Mouse (Mus musculus) limb, embryonic 11.5 days (tissue): Measurements from ENCODE around the gene Gucd1. TPM values are rescaled to one million over a fixed set of nuclear protein-coding genes. Genes with fewer than 3 reads are reported as not detected.
A peak's percentile ranks its signal among the peaks of the same experiment; 100 is the strongest.
"Not testable (repeated sequence)": the region's sequence is repeated elsewhere in the genome, so short reads cannot be mapped to it uniquely, and the experiment has no call there.

ENCODE experiments used
- ATAC-seq: fragments of 200-750 bp; cut with Nextera tagmentation; 2 replicates; pipeline ENCODE4 v1.8.0; 2017; ENCODE audit warnings: low read depth; ENCODE audit not compliant: insufficient number of reproducible peaks, low FRiP score, low TSS enrichment
- DNase-seq: peaks from one replicate; pipeline ENCODE4 v3.0.0-alpha.2; 2015; ENCODE audit warnings: low spot score
- H3K27ac ChIP-seq: fragments of 300-500 bp; sonication (generic); replicated peaks from 2 replicates; pipeline ENCODE4 v1.5.1; 2014; ENCODE audit warnings: low read depth, mild to moderate bottlenecking, low read length
- H3K27me3 ChIP-seq: fragments of 300-500 bp; sonication (generic); 2 replicates; pipeline ENCODE4 v1.6.1; 2014; ENCODE audit warnings: mild to moderate bottlenecking, low read length, mixed read lengths; ENCODE audit not compliant: control insufficient read depth, insufficient read depth
- H3K36me3 ChIP-seq: fragments of 300-500 bp; sonication (generic); 2 replicates; pipeline ENCODE4 v1.6.1; 2014; ENCODE audit warnings: mild to moderate bottlenecking, low read length, moderate library complexity, mixed read lengths; ENCODE audit not compliant: control insufficient read depth, insufficient read depth
- H3K4me1 ChIP-seq: fragments of 300-500 bp; sonication (generic); 2 replicates; pipeline ENCODE4 v1.6.1; 2014; ENCODE audit warnings: low read length, mixed read lengths; ENCODE audit not compliant: control insufficient read depth, insufficient read depth
- H3K4me2 ChIP-seq: fragments of 300-500 bp; sonication (generic); 2 replicates; pipeline ENCODE4 v1.6.1; 2014; ENCODE audit warnings: low read depth, mild to moderate bottlenecking, moderate library complexity; ENCODE audit not compliant: severe bottlenecking
- H3K4me3 ChIP-seq: fragments of 300-500 bp; sonication (generic); 2 replicates; pipeline ENCODE4 v1.5.1; 2014; ENCODE audit warnings: low read depth, low read length
- H3K9ac ChIP-seq: fragments of 300-500 bp; sonication (generic); 2 replicates; pipeline ENCODE4 v1.6.1; 2014; ENCODE audit warnings: mild to moderate bottlenecking, low read length
- H3K9me3 ChIP-seq: fragments of 300-500 bp; sonication (generic); 2 replicates; pipeline ENCODE4 v1.6.1; 2016; ENCODE audit warnings: low read length; ENCODE audit not compliant: control insufficient read depth
- WGBS: fragments of 180-500 bp; shearing (Covaris S2); extraction: QIAGEN DNeasy Blood & Tissue Kit; methylation state at CpG from one replicate; pipeline ENCODE4 v1.1.7; 2014; 5-methylcytosine and 5-hydroxymethylcytosine counted together
- polyA plus RNA-seq: library from polyadenylated mRNA; unstranded; fragments of >200 nt; fragmentation: Nextera tagmentation; extraction: Ambion mirVana; gene quantifications from 2 replicates; pipeline ENCODE4 v1.2.1, GENCODE M21; 2014

The Gucd1 gene
- 32.4 and 36.1 TPM in 2 replicates for polyA plus RNA-seq

GRCm38 (mm10) chr10:75517758-75518143 lies at the start of gene Gucd1:
Gene Gucd1 (minus strand): TSS chr10:75517972.
- Histone ChIP-seq H3K27ac (peak within 1 kb of the TSS; percentile 92), H3K4me1 (peaks cover 15% of the 10 kb centered on the region), H3K4me3 (peak within 1 kb of the TSS; percentile 70), H3K27me3 (no peaks in the 10 kb centered on the region), H3K9me3 (no peaks in the 10 kb centered on the region), H3K9ac (peak within 1 kb of the TSS; percentile 90), H3K4me2 (peak within 1 kb of the TSS; percentile 81), H3K36me3 (peaks cover 4% of the 10 kb centered on the region; the same call in 1 of the 2 replicates)
- under 1% methylated on average over 20 of the region's 20 CpGs for WGBS
- DNase-seq = peak; percentile 99
- peak; percentile 86 for ATAC-seq

DNA sequence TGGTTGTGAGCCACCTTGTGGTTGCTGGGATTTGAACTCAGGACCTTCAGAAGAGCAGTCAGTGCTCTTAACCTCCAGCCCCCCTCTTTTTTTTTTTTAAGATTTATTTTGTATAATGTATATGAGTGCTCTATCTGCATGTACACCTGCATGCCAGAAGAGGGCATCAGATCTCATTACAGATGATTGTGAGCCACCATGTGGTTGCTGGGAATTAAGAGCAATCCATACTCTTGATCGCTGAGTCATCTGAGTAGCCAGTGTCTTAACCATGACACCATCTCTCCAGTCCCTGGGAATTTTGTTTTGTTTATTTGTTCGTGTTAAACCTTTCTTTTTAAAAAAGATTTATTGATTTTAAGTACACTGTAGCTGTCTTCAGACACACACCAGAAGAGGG lies 49.0 kb upstream of the Gucd1 start:
- H3K4me3 ChIP-seq, H3K4me1 ChIP-seq, DNase-seq, H3K27ac ChIP-seq, H3K9ac ChIP-seq, ATAC-seq, H3K27me3 ChIP-seq, H3K9me3 ChIP-seq, H3K36me3 ChIP-seq, H3K4me2 ChIP-seq: not testable (repeated sequence)
- 79% methylated on average over 2 of the region's 2 CpGs for WGBS

- H3K36me3 ChIP-seq = no peaks in the 10 kb centered on the region
- no peak for DNase-seq
- ATAC-seq = no peak
- H3K27ac ChIP-seq = no peak overlapping the region
- no peak overlapping the region for H3K4me3 ChIP-seq
- H3K9me3 ChIP-seq = no peaks in the 10 kb centered on the region
- H3K4me2 ChIP-seq = no peak overlapping the region
- no peak overlapping the region for H3K9ac ChIP-seq
- no peaks in the 10 kb centered on the region for H3K27me3 ChIP-seq
- H3K4me1 ChIP-seq = peaks cover 9% of the 10 kb centered on the region
- WGBS = 80% methylated on average over 5 of the region's 5 CpGs
These were observed 48.5 kb upstream of the Gucd1 start for GRCm38 (mm10) chr10:75566321-75566720.

- DNase-seq (no peak), ATAC-seq (no peak)
- 71% methylated on average over 7 of the region's 7 CpGs for WGBS
- no peak overlapping the region for H3K4me2 ChIP-seq
- no peaks in the 10 kb centered on the region for H3K9me3 ChIP-seq
- no peak overlapping the region for H3K27ac ChIP-seq
- H3K36me3 ChIP-seq = no peaks in the 10 kb centered on the region
- H3K9ac ChIP-seq = no peak overlapping the region
- H3K4me1 ChIP-seq = peaks cover 5% of the 10 kb centered on the region; the same call in 1 of the 2 replicates
- H3K4me3 ChIP-seq = no peak overlapping the region
- H3K27me3 ChIP-seq = peaks cover 3% of the 10 kb centered on the region; the same call in 1 of the 2 replicates
These were observed 48.1 kb upstream of the Gucd1 start for GRCm38 (mm10) chr10:75565906-75566305.

DNA sequence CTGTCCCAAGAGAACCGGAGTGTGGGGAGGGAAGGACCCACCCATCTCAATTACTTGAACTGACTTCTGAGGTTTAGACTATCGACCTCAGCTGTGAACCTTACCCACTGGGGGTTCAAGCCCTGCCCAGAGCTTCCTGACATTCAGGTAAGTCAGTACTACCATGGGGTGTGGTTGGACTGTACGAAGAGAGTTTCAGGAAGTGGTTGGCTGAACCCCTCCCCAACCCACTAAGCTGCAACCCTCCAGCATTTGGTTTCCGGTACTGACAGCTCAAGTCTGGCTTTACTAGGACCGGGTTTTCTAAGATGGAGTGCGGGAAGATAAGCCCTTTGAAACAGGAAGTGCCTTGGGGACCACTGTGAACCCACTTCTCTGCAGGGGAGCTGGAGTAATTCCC lies 47.7 kb upstream of the Gucd1 start:
- no peak overlapping the region for H3K4me2 ChIP-seq
- H3K36me3 ChIP-seq = no peaks in the 10 kb centered on the region
- no peak overlapping the region for H3K4me3 ChIP-seq
- H3K4me1 ChIP-seq = peaks cover 5% of the 10 kb centered on the region
- peaks cover 3% of the 10 kb centered on the region; the same call in 1 of the 2 replicates for H3K27me3 ChIP-seq
- DNase-seq = no peak
- no peak overlapping the region for H3K27ac ChIP-seq
- WGBS = 70% methylated on average over 6 of the region's 6 CpGs
- ATAC-seq = no peak
- H3K9me3 ChIP-seq = no peaks in the 10 kb centered on the region
- H3K9ac ChIP-seq = no peak overlapping the region

DNA sequence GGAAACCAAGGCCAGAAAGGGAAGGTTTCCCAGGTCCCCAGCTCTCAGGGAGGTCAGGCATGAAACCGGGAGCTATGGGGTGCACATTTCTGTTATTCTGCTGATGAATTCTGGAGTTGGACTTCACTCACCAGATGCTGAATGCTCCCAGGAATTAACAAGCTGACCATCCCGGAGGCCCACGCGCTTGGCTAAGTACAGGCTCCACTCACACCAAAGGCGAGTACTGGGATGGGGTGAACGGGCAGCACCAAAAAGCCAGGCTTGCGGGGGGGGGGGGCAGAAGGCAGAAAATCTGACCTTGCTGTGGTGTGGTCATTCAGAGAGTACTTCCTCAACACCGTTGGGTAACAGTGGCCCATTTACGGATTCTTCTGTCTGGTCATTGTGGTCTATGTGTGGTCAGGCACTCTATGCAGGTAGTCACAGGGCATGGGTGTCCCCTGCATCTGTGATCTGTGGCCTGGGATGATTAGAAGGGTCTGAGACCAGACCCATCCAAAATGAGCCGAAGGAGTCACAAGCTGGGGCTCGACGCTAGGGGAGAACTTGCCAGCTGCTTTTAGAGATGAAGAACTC lies 47.0 kb upstream of the Gucd1 start:
- DNase-seq = no peak
- H3K4me2 ChIP-seq = no peak overlapping the region
- WGBS = 87% methylated on average over 12 of the region's 12 CpGs
- H3K27me3 ChIP-seq = peaks cover 3% of the 10 kb centered on the region; the same call in 1 of the 2 replicates
- ATAC-seq = no peak
- H3K9ac ChIP-seq = no peak overlapping the region
- no peaks in the 10 kb centered on the region for H3K9me3 ChIP-seq
- H3K27ac ChIP-seq = no peak overlapping the region
- H3K36me3 ChIP-seq = no peaks in the 10 kb centered on the region
- peaks cover 10% of the 10 kb centered on the region for H3K4me1 ChIP-seq
- H3K4me3 ChIP-seq = no peak overlapping the region

DNA sequence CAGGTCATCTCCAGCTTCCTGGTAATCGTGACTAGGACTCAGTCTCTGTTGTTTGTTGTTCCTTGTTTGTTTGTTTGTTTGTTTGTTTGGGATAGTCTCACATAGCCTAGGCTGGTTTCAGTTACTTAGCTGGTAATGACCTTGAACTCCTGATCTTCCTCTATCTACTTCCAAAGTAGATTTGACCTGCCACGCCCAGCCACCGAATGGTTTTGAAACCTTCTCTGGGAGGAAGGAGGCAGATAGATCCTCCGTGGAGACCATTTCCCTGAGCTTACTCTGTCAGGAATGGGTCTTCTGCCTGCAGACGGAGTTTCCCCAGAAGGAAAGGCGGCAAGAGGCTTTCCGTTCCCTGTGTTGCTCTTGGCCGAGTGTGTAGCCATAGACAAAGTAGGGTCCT lies 44.8 kb upstream of the Gucd1 start:
- DNase-seq (no peak), ATAC-seq (no peak)
- no peak overlapping the region for H3K4me3 ChIP-seq
- H3K4me2 ChIP-seq = no peak overlapping the region
- H3K27ac ChIP-seq = no peak overlapping the region
- no peak overlapping the region for H3K9ac ChIP-seq
- no peaks in the 10 kb centered on the region for H3K36me3 ChIP-seq
- peaks cover 9% of the 10 kb centered on the region; the same call in 1 of the 2 replicates for H3K27me3 ChIP-seq
- 88% methylated on average over 8 of the region's 8 CpGs for WGBS
- peaks cover 14% of the 10 kb centered on the region for H3K4me1 ChIP-seq
- no peaks in the 10 kb centered on the region for H3K9me3 ChIP-seq

DNA sequence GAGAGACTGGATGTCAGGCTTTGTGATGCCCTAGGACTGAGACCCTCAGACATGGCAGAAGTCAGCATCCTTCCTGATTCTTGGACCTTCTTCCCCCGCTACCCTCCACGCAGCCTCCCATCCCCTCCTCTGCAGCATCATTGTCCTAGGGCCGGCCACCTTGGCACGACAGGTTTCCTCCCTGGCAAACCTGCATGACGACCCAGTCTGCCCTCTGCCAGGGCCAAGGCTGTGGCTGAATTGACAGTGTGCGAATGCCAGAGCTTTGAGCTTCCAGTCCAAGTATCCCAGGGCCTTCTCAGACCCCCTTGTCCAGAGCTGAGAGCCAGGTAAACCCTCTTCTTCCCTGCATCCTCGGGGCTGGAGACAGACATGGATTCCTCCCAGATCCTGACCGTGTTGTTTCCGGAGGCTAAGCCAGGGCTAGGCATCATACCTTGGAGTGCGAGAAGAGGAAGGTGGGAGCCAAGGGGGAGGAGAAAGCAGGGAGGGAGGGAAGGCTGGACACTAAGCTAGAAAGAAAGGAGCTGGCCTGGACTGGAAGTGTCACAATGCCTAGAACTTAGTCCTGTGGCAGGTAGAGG lies 43.4 kb upstream of the Gucd1 start, which contains the start of gene Ggt1:
Gene Ggt1, plus strand, starts transcription at position 534 of the 584 bp plus-strand sequence.
- Histone ChIP-seq H3K9ac (peak within 1 kb of the TSS; percentile 71; the same call in 1 of the 2 replicates), H3K4me2 (peak within 1 kb of the TSS; percentile 96), H3K27me3 (peaks cover 9% of the 10 kb centered on the region; the same call in 1 of the 2 replicates), H3K9me3 (no peaks in the 10 kb centered on the region), H3K4me1 (peaks cover 14% of the 10 kb centered on the region), H3K27ac (no peak within 1 kb of the TSS), H3K36me3 (no peaks in the 10 kb centered on the region), H3K4me3 (peak within 1 kb of the TSS; percentile 44; the same call in 1 of the 2 replicates)
- DNase-seq = no peak
- 54% methylated on average over 10 of the region's 10 CpGs for WGBS
- ATAC-seq = no peak
